Mouse (Mus musculus) fat pad, adult 2 months (tissue): Measurements from ENCODE around the gene A630001G21Rik.
"Not testable (repeated sequence)": the region's sequence is repeated elsewhere in the genome, so short reads cannot be mapped to it uniquely, and the experiment has no call there.

Experiments
- DNase-seq: peaks from one replicate; pipeline ENCODE4 v3.0.0-alpha.2; 2011; ENCODE audit warnings: low read depth, low spot score; ENCODE audit errors: extremely low read depth

Gene A630001G21Rik

DNA sequence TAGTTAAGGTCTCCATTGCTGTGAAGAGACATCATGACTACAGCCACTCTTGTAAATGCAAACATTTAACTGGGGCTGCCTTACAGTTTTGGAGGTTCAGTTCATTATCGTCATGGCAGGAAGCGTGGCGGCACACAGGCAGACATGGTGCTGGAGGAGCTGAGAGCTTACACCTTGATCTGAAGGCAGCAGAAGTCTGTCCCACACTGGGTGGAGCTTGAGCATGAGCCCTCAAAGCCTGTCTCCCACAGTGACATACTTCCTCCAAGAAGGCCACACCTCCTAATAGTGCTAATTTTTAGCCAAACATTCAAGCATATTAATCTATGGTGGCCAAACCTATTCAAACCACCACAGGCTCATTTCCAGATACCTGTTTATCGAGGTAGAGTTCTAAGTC, at the start of gene A630001G21Rik:
Gene A630001G21Rik, minus strand, starts transcription at position 208 of the 400 bp plus-strand sequence.
- DNase-seq: no peak

DNA sequence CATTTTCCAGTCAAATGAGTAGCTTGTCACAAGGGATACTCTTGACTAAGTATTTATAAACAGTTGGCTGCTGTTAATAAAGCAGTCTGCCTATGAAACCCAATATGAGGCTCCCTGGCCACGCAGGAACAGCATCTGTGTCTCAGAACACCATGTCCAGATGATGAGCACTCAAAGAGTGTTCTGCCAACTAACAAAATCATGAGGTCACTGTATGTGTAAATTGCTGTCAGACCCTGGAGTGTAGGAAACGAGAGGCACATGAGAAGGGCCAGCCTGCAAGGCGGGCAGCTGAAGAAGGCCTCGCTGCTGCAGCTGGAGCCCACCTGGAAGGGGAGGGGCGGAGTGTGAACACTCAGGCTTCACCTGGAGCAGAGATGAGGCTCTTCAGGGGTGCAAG, 48.7 kb upstream of the A630001G21Rik start:
- DNase-seq: no peak

DNA sequence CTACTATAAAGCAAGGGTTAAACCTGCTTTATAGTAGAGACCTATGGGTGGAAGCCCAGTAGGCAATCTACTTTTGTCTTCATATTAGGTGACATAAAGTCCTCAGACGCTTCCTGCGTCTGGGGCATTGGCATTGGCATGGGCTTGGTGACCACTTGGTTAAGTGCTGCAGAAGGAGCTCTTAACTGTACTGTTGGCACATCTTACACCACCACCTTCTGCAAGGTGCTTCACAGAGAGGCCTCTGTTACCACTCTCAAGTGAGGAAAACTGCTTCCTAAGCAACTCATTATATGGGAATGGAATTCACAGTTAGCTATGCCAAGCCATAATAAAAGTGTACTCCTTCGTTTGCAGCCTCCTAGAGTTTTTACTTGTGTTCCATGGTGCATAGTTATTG, 46.5 kb upstream of the A630001G21Rik start:
- no peak for DNase-seq

DNA sequence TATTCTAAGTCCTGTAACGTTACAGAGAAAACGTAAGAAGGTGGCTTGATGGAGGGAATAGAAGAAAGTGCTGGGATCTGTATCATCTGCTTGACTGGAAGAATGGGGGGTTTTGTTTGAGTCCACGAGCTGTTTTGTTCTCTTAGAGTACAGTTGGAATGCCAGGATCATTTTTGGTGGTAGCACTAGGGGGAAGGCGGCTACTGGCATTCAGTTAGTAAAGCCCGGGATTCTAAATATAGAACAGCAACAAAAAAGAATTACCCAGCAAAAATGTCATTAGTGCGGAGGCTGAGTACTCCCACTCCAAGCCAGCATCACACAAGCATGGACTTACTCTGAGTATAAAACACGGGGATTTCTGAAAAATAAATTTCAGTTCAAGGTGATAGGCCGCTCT, 43.8 kb upstream of the A630001G21Rik start:
- DNase-seq: no peak

DNA sequence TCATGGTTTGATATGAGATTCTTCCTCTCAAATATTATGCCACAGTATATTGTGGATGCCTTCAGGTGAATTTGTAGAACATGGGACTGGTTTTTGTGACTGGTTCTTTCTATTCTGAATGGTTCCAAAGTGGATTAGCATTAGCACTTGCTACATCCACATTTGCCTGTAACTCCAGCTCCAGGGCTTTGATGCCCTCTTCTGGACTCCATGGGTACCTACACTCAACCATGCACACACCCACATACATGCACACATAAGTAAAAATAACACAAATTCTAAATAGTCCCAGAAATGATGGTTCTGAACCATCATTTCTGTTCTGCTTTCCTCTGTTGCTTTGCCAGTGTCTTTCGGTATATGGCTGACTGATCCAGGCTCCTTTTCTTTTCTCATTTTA, 41.3 kb upstream of the A630001G21Rik start:
- no peak for DNase-seq

DNA sequence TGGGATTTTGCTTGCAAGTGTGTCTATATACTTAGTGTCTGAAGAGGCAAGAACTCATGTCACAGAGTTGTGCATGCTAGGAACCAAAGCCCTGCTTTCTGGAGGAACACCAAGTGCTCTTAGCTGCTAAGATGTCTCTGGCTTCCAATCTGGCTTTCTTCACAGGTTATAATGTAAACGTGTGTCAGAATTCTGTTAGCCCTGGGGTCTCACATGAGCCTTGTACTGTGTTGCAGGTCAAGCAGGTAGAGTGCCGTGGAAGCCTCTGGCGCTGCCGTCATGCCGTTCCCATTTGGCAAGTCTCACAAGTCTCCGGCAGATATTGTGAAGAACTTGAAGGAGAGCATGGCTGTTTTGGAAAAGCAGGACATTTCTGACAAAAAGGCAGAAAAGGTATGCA, 39.7 kb upstream of the A630001G21Rik start:
- DNase-seq: peak; percentile 75

DNA sequence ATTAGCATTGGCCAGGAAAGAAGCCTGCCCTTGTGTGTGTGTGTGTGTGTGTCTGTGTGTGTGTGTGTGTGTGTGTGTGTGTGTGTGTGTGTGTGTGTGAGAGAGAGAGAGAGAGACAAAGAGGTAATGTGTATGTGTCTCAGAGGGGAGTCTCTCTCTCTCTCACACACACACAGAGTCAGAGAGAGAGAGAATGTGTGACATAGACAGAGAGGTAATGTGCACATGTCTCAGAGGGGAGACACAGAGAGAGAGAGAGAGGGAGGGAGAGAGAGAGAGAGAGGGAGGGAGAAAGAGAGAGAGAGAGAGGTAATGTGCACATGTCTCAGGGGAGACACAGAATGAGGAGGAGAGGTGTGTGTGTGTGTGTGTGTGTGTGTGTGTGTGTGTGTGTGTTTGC, 35.8 kb upstream of the A630001G21Rik start:
- DNase-seq: not testable (repeated sequence)

DNA sequence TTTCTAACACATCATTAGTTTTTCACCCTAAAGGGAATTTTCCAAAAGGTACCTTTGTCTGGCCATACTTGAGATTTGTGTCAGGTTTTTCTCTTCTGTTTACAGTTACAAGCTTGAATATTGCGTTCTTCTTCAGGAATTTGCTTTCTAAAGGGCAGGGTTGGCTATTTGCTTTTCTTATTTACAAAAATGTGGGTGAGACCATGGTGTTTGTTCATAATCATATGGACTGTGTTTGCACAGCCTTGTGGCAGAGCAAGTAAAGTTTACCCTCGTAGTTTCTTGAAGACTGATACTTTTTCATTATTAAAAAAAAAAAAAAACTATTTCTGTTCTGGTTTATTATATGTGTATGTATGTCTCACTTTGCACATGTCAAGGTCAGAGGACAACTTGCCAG, 32.3 kb upstream of the A630001G21Rik start:
- no peak for DNase-seq

DNA sequence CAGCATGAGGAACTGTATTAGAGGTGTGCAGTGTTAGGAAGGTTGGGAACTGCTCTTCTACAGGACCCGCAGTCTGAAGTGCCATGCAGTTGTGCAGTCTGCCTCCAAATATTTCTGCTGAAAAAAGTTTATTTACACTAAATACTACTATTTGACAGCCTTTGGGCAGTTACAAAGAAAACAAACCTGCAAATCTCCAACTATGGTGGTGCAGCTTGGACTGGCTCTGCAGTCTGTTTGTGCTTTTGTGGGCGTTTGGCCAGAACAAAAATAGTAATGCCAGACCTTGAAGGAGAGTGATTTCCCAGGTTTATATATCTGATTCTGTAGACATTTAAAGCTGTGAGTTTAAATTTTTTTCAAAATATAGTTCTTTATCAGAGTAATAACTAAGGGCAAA, 31.9 kb upstream of the A630001G21Rik start:
- no peak for DNase-seq

DNA sequence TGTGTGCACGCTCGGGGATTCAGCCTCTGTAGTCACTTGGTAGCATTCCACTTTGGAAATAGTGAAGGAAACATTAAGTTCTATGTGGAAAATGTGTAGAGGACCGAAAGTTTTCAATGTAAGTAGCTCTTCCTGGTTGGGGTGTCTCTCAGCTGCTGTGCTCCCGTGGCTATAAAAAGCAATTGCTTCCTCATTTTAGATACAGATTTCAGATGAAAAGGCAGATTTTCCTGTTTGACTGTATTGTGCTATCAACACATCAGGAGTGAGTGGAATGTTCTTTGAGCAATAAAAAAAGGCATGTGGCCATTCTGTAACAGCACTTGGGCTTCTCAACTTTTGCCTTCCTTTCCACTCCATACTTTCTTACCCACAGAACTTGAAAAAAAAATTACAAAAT, 30.8 kb upstream of the A630001G21Rik start:
- DNase-seq: no peak

DNA sequence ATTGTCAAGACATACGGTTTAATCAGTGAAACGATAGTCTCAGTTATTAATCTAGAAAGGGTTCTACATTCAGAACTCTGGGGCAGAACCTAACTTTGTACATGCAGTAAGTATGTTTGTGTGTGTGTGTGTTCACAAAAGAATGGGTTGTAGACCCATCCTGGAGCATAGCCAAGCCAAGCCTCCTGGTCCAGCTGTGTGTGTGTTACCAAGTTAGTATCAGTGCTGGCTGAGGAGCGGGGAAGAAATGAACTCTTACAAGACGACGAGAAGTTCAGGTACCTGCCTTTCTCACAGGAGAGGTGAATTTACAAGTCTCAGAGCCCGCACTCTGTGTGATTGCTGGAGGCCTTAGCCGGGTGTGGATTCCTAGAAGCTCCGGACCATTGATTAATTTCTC, 26.1 kb upstream of the A630001G21Rik start:
- no peak for DNase-seq

DNA sequence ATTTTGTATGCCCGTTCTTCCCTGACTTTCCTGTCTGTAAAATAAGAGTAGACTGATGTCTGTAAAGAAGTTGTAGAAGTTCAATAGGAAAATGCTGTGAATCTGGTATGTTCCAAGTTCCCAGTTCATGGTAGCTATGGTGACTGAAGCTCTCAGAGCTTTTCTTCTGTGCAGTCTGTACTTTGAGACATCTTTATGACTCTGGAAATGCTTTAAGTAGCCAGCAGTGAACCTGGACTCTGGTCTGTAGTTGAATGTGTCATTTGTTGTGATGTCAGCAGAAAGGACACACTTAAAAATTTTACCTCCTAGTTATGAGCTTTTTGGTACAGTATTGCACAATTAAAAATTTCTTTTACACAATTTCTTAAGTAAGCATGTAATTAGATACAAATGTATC, 24.1 kb upstream of the A630001G21Rik start:
- DNase-seq: no peak

DNA sequence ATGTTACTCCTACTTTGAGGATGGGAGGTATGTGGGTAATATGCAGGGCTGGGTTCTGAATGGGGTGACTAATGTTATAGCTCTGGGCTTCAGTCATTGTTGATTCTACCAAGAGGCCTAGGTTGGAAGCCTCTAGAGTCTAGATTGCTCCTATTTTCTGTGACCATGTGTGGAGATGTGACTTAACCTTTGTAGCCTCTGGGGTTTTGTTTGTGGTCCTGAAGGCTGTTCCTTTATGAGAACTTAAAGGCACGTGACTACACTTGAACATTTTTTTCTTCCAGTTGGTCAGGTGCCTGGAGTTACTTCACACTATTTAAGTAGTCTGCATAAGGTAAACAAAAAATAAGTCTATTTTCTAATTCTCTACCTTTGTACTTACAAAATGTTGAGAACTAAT, 21.3 kb upstream of the A630001G21Rik start:
- DNase-seq: no peak

DNA sequence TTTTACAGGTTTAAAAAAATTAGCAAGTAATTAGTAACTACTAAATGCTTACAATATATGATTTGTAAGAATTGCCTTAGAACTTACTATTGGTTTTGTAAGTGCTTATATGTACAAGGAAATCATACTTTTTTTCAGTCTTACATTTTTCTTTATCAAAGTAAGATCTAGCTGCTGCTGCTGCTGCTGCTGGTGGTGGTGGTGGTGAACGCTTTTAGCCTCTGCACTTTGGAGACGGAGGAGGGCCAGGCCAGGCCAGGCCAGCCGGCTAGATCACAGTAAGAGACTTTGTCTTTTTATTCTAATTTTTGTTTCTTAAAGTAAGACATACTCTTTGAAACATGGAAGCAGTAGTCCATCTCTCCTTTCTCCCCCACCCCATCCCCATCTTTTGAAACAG, 16.8 kb upstream of the A630001G21Rik start:
- DNase-seq: no peak

DNA sequence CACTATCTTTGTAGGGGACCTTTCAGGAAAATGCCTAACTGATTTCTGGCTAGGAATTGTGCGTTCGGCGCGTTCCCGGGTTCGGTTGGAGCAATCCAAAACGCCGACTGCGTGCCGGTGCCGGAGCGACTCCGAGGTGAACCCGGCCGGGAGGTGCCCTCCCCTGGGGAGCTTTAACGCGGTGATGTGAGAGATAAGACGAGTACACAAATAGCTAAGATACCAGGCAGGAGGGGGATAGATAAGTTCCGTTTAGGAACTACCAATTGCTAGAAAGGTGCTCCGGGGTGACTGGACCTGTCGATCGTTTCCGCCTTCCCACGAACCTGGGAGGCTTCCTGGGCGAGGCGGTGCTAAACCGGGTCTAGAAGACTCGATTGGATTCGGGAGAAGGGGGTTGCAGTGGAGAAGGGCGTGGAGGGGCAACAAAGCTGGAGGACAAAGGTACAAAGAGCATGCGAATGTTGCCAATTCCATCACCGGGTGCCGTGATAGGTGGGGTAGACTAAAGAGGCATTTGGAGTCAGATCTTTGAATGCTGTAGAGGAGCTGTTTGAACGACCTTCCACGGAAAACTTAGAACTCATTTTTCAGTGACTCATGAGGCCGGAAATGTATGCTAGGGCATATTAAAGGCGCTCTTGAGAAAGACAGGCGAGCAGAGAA, 15.8 kb upstream of the A630001G21Rik start:
- DNase-seq: no peak

DNA sequence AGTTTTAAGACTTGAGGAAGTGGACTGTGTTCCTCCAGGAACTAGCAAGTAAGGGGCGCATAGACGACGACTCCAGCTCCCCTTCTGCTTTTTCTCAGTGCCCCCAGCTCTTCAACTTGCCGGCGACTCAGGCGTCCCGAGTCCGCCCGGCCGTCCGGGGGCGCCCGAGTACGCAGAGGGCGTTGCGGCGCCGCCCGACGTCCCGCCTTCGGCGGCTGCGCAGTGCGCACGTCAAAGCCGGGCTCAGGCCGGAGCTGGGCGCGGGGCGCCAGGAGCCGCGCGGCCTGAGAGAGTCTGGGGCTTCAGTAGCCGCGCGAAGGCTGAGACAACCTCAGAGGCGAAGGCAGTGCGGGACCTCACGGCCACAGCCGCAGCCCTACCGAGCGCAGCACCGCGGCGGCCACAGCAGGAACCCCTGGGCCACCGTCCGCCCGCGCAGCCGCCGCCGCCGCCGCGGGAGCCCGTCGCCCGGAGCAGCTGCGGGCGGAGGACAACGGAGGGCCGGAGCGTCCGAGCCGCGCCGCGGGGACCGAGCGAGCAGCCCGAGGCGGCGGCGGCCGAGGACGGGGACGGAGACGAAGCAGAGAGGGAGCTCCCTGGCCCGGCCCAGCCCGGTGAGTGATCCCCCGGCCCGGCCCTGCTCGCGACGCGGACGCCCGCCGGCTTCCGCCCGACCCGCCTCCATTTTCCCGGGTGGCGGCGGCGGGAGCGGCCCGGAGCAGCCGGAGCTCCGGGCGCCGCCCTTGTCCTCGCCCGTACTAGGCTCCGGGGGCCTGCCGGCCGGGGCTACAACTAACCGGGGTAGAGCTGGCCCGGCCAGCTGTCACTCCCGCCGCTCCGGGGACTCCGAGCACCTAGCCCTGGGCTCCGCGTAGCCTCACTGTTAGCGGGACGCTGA, 15.0 kb upstream of the A630001G21Rik start, which contains the start of gene Cab39:
Gene Cab39, plus strand, starts transcription at position 234 of the 898 bp plus-strand sequence.
- no peak for DNase-seq

DNA sequence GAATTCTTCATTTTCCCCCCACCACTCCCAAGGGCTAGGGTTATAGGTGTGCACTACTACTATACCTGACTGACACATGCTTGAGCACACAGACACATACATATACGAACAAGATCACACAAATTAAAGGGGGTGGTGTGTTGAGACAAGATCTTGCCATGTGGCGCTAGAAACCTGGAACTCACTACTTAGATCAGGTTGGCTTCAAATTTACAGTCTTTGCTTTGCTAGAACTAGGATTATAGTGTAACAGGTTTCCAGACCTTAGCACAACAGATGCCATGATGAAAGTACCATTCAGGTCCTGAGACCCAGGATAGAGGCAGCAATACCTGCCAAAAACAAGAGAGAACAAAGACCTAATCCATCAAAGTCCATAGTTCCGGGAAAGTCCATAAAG, 13.0 kb upstream of the A630001G21Rik start:
- no peak for DNase-seq

DNA sequence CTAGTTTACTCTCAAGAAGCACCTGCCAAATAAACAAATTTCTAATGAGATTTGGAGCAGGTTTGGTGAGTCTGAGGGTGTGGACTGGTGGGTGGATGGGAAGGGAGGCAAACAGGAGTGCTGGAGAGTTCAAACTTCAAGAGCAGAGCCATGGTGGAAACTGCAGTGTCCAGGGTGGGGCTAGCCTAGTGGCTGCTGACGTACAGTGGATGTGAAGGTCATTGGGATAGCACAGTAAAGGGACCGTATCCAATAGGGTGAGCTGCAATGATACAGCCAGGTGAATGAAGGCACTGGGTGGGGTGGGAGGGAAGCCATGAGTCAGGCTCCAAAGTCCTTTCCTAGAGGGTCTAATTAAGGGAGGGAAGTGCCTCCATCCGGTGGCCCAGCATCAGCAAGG, 12.1 kb upstream of the A630001G21Rik start:
- no peak for DNase-seq

DNA sequence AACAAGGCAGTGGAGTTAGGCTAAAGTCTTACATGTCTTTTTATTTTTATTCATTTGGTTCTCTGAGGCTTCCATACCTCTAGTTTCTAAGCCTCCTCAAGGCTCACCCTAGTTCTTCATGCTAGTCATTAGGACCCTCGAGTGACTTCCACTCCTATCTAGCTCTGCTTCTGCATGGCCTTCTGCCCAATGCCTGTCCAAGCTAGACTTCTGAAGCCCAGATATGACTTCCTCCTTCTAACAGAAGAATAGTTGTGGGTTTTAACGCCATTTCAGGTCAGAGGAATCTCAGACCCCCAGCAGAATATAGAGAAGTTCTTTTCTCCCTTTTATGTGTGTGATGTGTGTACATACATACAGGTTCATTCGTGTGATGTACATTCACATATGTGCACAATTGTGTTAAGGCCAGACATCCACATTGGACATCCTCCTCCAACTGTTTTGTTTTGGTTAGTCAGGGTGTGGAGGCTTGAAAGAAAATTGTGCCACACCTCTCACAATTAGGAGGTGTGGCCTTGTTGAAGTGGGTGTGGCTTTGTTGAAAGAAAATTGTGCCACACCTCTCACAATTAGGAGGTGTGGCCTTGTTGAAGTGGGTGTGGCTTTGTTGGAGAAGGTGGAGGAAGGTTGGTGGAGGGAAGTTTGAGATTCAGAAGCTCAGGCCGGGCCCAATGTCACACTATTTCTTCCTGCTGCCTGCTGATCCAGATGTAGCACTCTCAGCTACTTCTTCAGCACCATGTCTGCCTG, 1.2 kb upstream of the A630001G21Rik start:
- DNase-seq: no peak

DNA sequence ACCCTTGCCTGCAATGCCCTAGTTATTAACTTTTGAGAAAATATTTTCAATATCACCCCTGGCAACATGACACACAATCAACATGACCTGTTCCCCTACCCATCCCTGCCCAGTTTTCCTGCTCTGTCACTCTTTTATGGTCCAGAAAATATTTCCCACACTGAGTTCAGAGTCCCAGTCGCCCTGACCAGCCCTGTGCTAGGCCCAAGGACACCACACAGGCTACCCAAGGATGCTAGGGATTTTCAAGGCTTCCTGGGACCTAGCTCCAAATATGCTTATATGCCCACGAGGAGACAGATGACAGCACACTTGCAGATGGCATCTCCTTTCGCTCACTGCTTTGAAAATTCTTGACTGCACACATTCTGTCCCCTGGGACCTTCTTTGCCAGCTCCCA, 569 bp upstream of the A630001G21Rik start:
- no peak for DNase-seq

DNA sequence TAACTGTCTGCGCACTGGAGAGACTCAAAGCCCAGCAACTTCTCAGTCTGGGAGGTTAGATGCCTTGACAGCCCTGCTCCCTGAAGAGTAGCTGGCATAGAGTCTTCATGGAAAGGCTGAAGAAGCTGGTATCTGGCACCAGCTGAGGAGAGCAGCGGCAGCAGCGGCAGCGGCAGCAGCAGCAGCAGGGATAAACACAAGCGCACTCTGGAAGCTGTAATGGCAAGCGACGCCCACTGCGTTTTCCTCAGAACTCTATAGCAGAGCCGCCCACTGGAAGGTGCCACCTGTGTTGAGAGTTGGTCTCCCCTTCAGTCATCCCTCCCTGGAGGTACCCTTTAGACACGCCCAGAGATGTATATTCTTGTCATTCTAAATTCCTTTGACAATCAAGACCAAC, 2.3 kb downstream of the A630001G21Rik start:
- DNase-seq: no peak

DNA sequence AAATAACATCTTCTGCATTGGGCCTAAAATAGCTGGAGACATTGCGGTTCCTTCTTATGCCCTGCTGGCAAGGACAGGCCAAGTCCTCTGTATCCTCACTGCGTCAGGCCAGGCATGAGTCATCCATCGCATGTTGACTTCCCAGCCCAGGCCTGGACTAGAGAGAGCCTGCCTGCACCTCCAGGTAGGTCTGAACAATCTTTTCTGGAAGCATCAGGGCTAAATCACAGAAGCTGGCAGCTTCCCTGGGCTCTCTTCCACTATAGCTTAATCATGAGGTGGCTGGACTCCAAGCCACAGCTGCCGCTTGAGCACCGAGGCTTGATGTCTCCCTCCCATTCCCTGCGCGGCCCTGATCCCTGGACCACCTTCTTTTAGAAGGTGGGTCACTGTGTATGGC, 3.3 kb downstream of the A630001G21Rik start:
- peak; percentile 37 for DNase-seq
